Mouse (Mus musculus): ENCODE measurements around the gene Ighmbp2. TPM values are rescaled to one million over a fixed set of nuclear protein-coding genes. Genes with fewer than 3 reads are reported as not detected.

Gene Ighmbp2
- polyA plus RNA-seq (2015; fragmentation: Nextera tagmentation; extraction: Ambion mirVana) = 2.5 and 2.6 TPM in 2 replicates

DNA sequence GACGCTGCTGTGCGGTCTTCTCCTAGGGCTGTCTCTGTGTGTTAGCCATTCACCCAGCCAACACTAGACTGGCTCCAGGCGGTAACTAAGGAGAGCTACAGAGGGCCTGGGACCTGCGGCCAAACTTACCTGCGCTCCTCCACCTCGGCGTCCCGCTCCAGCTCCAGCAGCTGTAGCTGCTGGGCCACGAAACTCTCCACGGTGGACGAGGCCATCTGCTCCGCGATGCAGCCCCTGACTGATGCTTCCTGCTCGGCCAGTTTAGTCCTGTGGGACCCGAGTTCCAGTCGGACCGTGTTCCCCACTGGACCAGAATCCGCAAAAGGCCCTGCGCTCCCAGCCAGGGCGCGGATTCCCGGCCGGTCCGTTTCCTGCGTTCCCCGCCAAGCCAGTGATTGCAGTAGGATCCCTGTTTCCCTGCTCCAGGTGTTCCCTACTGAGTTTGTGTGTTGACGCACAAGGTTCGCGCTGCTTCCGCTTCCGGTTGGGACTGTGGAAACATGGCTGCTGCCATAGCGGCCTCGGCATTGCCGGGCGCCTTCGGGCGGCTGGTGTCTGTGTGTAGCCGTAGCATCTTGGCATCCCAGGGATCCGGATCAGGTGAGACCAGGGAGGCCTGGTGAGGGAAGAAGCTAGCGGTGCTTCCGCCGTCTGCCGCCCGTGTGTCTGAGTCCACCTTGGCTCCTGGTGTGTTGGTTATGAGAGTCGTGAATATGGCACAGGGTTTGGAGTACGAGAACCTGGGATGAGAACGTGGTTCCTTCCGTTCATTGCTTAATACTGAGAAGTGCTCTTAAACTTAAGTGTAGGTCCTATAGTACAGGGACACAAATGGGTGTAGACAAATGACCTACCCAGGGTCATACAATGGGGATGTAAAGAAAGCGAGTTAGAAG, at the start of gene Ighmbp2, which contains the start of gene Mrpl21:
Gene Ighmbp2, minus strand, starts transcription at position 446 of the 896 bp plus-strand sequence.
Gene Mrpl21, plus strand, starts transcription at position 330 of the 896 bp plus-strand sequence.
- H3K36me3 ChIP-seq (ENCODE audit: control insufficient read depth, insufficient read depth) = peaks cover 2% of the 10 kb centered on the region; the same call in 1 of the 2 replicates
- peak; percentile 87 for ATAC-seq (ENCODE audit: low read depth)
- no peaks in the 10 kb centered on the region for H3K27me3 ChIP-seq (ENCODE audit: control insufficient read depth, insufficient read depth, low read depth, low read length)
- H3K9ac ChIP-seq (ENCODE audit: low read depth, low read length) = peak within 1 kb of the TSS; percentile 77
- H3K4me3 ChIP-seq (ENCODE audit: low read depth, low read length) = peak within 1 kb of the TSS; percentile 92
- H3K4me2 ChIP-seq (ENCODE audit: low read depth, low read length) = peak within 1 kb of the TSS; percentile 90
- H3K27ac ChIP-seq (ENCODE audit: low read length) = no peak within 1 kb of the TSS; the same call in 1 of the 2 replicates
- H3K4me1 ChIP-seq (ENCODE audit: control insufficient read depth, low read depth, low read length) = peaks cover 12% of the 10 kb centered on the region
- H3K9me3 ChIP-seq (replicated peaks; ENCODE audit: control insufficient read depth, low read length) = no peaks in the 10 kb centered on the region
- WGBS (ENCODE audit: insufficient replicate concordance) = under 1% methylated on average over 49 of the region's 49 CpGs

DNA sequence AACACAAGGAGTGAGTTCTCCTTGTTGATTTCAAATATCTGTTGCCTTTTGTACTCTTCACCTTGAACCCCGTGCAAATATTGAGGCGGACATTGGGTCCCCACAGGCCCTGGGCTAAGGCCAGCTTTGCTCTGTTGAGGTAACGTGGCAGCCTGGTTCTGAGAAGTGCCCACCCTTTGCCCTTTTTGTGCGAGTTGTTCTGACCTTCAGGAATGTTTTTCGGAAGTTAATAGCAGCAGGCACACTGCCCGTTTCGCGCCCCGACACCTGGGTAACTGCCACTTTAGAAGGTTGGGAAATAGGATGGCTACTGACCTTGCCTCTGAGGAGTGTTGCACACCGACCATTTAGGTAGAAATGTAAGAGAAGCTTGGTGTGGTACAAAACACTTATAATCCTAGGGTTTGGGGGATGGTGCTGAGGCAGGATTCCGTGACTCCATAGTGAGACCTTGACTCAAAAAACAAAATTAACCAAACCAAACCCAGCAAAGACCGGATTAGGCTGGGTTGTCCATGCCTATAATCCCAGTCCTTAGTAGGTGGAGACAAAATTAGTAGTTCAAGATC, 43.7 kb upstream of the Ighmbp2 start:
- Histone ChIP-seq H3K4me2 (ENCODE audit: low read depth, low read length) (0 out of 2 replicates have a peak overlapping the region, but pooled peaks have one; percentile 99), H3K36me3 (ENCODE audit: control insufficient read depth, insufficient read depth) (no peaks in the 10 kb centered on the region), H3K9me3 (replicated peaks; ENCODE audit: control insufficient read depth, low read length) (no peaks in the 10 kb centered on the region), H3K4me1 (ENCODE audit: control insufficient read depth, low read depth, low read length) (peaks cover 60% of the 10 kb centered on the region), H3K4me3 (ENCODE audit: low read depth, low read length) (no peak overlapping the region), H3K27ac (ENCODE audit: low read length) (no peak overlapping the region), H3K9ac (ENCODE audit: low read depth, low read length) (no peak overlapping the region), H3K27me3 (ENCODE audit: control insufficient read depth, insufficient read depth, low read depth, low read length) (no peaks in the 10 kb centered on the region)
- ATAC-seq (ENCODE audit: low read depth) = no peak
- 76% methylated on average over 12 of the region's 12 CpGs for WGBS (ENCODE audit: insufficient replicate concordance)

DNA sequence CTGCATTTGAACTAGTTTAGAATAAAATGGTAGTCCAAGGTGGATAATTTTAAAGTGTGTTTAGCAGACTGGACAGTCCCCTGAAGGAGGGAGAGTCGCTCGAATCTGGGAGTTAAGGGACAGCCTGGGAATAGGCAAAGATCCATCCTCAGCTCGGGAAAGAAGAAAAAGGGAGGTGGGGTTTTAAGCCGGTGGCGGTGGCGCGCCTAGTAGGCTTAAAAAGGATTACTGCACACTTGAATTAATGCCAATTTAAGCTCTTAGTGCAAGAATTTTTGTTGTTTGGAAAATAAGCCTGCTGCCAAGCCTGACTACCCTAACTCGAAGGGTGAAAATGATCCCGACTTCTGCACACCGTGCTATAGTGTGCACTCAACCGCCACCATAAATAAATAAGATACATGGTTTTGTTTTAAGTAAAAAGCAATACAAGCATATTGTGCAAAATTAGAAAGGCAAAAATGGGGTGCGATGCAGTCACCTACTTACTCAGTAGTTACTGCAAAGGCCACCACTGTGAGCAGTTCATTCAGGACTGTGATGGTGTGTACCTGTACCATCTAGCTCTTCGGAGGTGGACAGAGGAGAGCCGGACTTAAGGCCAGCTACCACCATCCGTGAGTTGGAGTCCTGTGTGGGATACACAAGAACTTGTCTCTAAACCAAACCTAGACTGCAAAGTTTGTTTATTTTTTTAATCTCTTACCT, 43.1 kb upstream of the Ighmbp2 start:
- H3K27ac ChIP-seq (ENCODE audit: low read length) = peak overlapping the region; percentile 68
- WGBS (ENCODE audit: insufficient replicate concordance) = 40% methylated on average over 15 of the region's 15 CpGs
- no peaks in the 10 kb centered on the region for H3K27me3 ChIP-seq (ENCODE audit: control insufficient read depth, insufficient read depth, low read depth, low read length)
- H3K4me1 ChIP-seq (ENCODE audit: control insufficient read depth, low read depth, low read length) = peaks cover 63% of the 10 kb centered on the region
- peak overlapping the region; percentile 99 for H3K4me2 ChIP-seq (ENCODE audit: low read depth, low read length)
- no peaks in the 10 kb centered on the region for H3K9me3 ChIP-seq (replicated peaks; ENCODE audit: control insufficient read depth, low read length)
- H3K36me3 ChIP-seq (ENCODE audit: control insufficient read depth, insufficient read depth) = no peaks in the 10 kb centered on the region
- ATAC-seq (ENCODE audit: low read depth) = no peak
- peak overlapping the region; percentile 33 for H3K9ac ChIP-seq (ENCODE audit: low read depth, low read length)
- peak overlapping the region; percentile 61 for H3K4me3 ChIP-seq (ENCODE audit: low read depth, low read length)

DNA sequence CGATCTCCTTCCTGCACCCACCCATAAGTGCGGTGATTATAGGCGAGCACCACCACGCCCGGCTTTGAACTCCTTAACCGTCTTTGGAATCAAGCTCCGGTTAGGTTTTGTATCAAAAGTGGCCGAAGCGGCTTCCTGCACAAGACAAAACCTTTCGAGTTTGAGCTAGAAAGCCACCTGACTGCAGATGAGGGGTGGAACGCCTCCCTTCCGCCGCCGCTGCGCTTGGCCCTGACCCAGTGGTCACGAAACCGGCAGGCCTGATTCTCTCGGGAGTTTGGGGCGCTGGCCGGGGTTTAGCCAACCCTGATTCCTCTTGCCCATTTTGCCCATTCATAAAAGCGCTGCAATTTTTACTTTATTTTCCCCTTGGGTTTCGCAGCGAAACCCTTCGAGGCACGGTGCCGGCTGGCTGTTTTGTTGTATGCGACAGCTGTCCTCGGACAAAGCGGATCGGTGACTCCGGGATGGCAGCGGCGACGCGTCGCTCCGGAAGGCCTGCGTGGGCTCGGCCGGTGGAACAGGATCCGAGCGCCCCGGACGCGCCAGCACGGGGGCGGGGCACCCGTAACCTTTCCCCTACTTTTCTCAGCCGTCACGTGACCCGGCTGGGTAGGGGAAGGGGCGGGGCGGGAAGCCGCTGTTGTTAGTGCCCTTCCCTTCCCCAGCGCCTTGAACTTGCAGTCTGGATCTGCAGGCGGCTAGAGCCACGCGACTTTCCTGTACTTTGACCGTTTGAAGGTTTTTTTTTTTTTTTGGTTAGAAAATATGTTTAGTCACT, 42.3 kb upstream of the Ighmbp2 start:
- Histone ChIP-seq H3K27ac (ENCODE audit: low read length) (peak overlapping the region; percentile 78), H3K36me3 (ENCODE audit: control insufficient read depth, insufficient read depth) (no peaks in the 10 kb centered on the region), H3K4me3 (ENCODE audit: low read depth, low read length) (peak overlapping the region; percentile 61), H3K27me3 (ENCODE audit: control insufficient read depth, insufficient read depth, low read depth, low read length) (no peaks in the 10 kb centered on the region), H3K4me2 (ENCODE audit: low read depth, low read length) (peak overlapping the region; percentile 99), H3K9me3 (replicated peaks; ENCODE audit: control insufficient read depth, low read length) (no peaks in the 10 kb centered on the region), H3K9ac (ENCODE audit: low read depth, low read length) (peak overlapping the region; percentile 52), H3K4me1 (ENCODE audit: control insufficient read depth, low read depth, low read length) (peaks cover 66% of the 10 kb centered on the region)
- ATAC-seq (ENCODE audit: low read depth) = peak; percentile 57
- 0% methylated on average over 59 of the region's 59 CpGs for WGBS (ENCODE audit: insufficient replicate concordance)

DNA sequence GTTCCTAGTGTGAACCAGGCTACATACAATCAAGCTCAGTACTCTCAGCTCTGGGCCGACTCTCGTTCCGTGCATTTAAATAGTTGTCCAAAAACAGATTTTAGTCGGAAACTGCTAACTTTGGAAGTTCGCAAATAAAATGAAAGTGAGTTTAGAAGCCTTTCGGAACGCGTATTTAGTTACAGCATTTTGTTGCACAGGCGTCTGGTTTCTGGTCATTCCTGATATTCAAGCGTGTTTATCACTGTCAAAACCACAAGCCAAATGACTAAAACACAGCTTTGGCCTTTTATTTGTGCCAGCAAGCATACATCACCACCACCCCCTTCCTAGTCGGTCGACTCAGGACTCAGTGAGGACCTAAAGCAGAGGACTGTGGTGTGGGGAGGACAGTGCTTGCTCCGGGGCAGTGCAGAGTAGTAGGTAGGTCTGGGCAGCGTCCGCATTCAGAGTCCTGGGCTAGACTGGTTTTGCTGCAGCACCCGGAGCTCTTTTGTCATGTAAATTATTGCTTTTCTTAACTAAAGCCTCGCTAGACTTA, 41.5 kb upstream of the Ighmbp2 start:
- ATAC-seq (ENCODE audit: low read depth) = no peak
- Histone ChIP-seq H3K4me3 (ENCODE audit: low read depth, low read length) (peak overlapping the region; percentile 61), H3K9me3 (replicated peaks; ENCODE audit: control insufficient read depth, low read length) (no peaks in the 10 kb centered on the region), H3K9ac (ENCODE audit: low read depth, low read length) (peak overlapping the region; percentile 52), H3K36me3 (ENCODE audit: control insufficient read depth, insufficient read depth) (no peaks in the 10 kb centered on the region), H3K4me2 (ENCODE audit: low read depth, low read length) (peak overlapping the region; percentile 99), H3K27ac (ENCODE audit: low read length) (peak overlapping the region; percentile 78), H3K4me1 (ENCODE audit: control insufficient read depth, low read depth, low read length) (peaks cover 66% of the 10 kb centered on the region), H3K27me3 (ENCODE audit: control insufficient read depth, insufficient read depth, low read depth, low read length) (no peaks in the 10 kb centered on the region)
- under 1% methylated on average over 17 of the region's 17 CpGs for WGBS (ENCODE audit: insufficient replicate concordance)

DNA sequence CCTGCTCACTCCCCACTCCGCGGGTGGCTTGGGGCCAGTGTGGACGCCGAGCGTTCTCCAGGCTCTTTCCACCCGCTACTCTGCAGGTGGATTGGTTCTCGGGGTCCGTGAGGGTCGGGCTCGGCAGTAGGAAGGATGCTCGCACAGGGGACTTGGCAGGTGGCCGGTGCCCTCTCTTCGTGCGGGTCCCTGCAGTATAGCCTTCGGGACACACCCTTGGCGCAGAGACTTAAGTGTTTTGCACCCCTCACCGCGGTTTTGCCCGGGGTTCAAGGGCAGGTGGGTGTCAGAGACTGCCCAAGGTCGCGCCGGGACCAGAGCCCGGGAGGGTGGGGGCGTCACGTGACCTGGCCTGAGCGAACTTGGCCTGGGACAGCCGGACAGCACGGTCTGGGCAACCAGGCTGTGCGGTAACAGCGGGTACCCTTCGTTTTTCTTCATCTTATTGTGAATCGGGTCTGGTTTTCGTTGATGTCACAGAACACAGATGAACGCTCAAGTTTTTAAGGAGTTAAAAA, 41.0 kb upstream of the Ighmbp2 start:
- Histone ChIP-seq H3K4me2 (ENCODE audit: low read depth, low read length) (peak overlapping the region; percentile 99), H3K27me3 (ENCODE audit: control insufficient read depth, insufficient read depth, low read depth, low read length) (no peaks in the 10 kb centered on the region), H3K4me1 (ENCODE audit: control insufficient read depth, low read depth, low read length) (peaks cover 63% of the 10 kb centered on the region), H3K36me3 (ENCODE audit: control insufficient read depth, insufficient read depth) (no peaks in the 10 kb centered on the region), H3K9me3 (replicated peaks; ENCODE audit: control insufficient read depth, low read length) (no peaks in the 10 kb centered on the region), H3K27ac (ENCODE audit: low read length) (peak overlapping the region; percentile 20; the same call in 1 of the 2 replicates), H3K4me3 (ENCODE audit: low read depth, low read length) (peak overlapping the region; percentile 61), H3K9ac (ENCODE audit: low read depth, low read length) (peak overlapping the region; percentile 52)
- ATAC-seq (ENCODE audit: low read depth) = peak; percentile 7
- under 1% methylated on average over 34 of the region's 34 CpGs for WGBS (ENCODE audit: insufficient replicate concordance)

DNA sequence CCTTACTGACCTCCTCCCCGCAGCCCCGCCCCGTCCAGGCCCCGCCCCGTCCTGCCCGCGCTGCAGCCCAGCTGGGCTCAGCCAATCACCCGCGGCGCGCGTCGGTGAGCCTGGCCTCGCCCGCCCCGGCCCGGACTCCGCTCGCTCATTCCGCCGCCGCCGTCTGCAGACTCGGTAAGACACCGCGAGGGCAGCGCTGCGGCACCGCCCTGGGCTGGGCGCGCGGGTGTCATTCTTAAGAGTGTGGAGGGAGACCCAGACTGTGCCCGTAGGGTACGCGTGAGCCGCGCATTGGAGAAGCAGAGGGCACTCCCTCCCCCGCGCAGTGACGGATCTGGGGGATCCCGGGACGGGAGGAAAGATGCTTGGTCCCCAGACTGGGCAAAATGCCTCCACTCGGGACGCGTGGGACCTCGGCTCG, 40.4 kb upstream of the Ighmbp2 start:
- Histone ChIP-seq H3K27me3 (ENCODE audit: control insufficient read depth, insufficient read depth, low read depth, low read length) (no peaks in the 10 kb centered on the region), H3K9ac (ENCODE audit: low read depth, low read length) (peak overlapping the region; percentile 53), H3K4me2 (ENCODE audit: low read depth, low read length) (peak overlapping the region; percentile 99), H3K27ac (ENCODE audit: low read length) (peak overlapping the region; percentile 13; the same call in 1 of the 2 replicates), H3K4me1 (ENCODE audit: control insufficient read depth, low read depth, low read length) (peaks cover 57% of the 10 kb centered on the region), H3K36me3 (ENCODE audit: control insufficient read depth, insufficient read depth) (no peaks in the 10 kb centered on the region), H3K9me3 (replicated peaks; ENCODE audit: control insufficient read depth, low read length) (no peaks in the 10 kb centered on the region), H3K4me3 (ENCODE audit: low read depth, low read length) (peak overlapping the region; percentile 61)
- ATAC-seq (ENCODE audit: low read depth) = peak; percentile 91
- under 1% methylated on average over 47 of the region's 47 CpGs for WGBS (ENCODE audit: insufficient replicate concordance)
